Mouse (Mus musculus) hindbrain, postnatal 0 days (tissue): ENCODE results near the gene Nav2. TPM values are rescaled to one million over a fixed set of nuclear protein-coding genes. Genes with fewer than 3 reads are reported as not detected.
A peak's percentile ranks its signal among the peaks of the same experiment; 100 is the strongest.

Source experiments
- ATAC-seq: fragments of 200-750 bp; cut with Nextera tagmentation; 2 replicates; pipeline ENCODE4 v1.8.0; 2017; ENCODE audit warnings: mild to moderate bottlenecking, moderate TSS enrichment, moderate library complexity
- DNase-seq: peaks from one replicate; pipeline ENCODE4 v3.0.0-alpha.2; 2015; ENCODE audit warnings: low spot score
- H3K27ac ChIP-seq: fragments of 300-500 bp; sonication (generic); 2 replicates; pipeline ENCODE4 v1.5.1; 2014; ENCODE audit warnings: mild to moderate bottlenecking
- H3K27me3 ChIP-seq: fragments of 300-500 bp; sonication (generic); 2 replicates; pipeline ENCODE4 v1.6.1; 2014; ENCODE audit warnings: low read length, mixed read lengths; ENCODE audit not compliant: insufficient read depth
- H3K36me3 ChIP-seq: fragments of 300-500 bp; sonication (generic); 2 replicates; pipeline ENCODE4 v1.6.1; 2014; ENCODE audit warnings: low read length, mixed read lengths; ENCODE audit not compliant: insufficient read depth
- H3K4me1 ChIP-seq: fragments of 300-500 bp; sonication (generic); 2 replicates; pipeline ENCODE4 v1.6.1; 2014; ENCODE audit warnings: antibody characterized with exemption, low read length, mixed read lengths; ENCODE audit not compliant: insufficient read depth
- H3K4me2 ChIP-seq: fragments of 300-500 bp; sonication (generic); 2 replicates; pipeline ENCODE4 v1.6.1; 2014; ENCODE audit warnings: low read depth, mild to moderate bottlenecking, low read length, moderate library complexity, mixed read lengths
- H3K4me3 ChIP-seq: fragments of 300-500 bp; sonication (generic); 2 replicates; pipeline ENCODE4 v1.5.1; 2014; ENCODE audit warnings: low read length
- H3K9ac ChIP-seq: fragments of 300-500 bp; sonication (generic); replicated peaks from 2 replicates; pipeline ENCODE4 v1.6.1; 2014; ENCODE audit warnings: mild to moderate bottlenecking, low read length, moderate library complexity, mixed read lengths
- H3K9me3 ChIP-seq: fragments of 300-500 bp; sonication (generic); 2 replicates; pipeline ENCODE4 v1.6.1; 2016; ENCODE audit warnings: low read length, mixed read lengths
- CTCF ChIP-seq: IDR thresholded peaks from 2 replicates; pipeline ENCODE4 v1.5.1; 2016; ENCODE audit warnings: antibody characterized with exemption, control low read depth, low read depth
- WGBS: fragments of 180-500 bp; shearing (Covaris S2); extraction: QIAGEN DNeasy Blood & Tissue Kit; methylation state at CpG from one replicate; pipeline ENCODE4 v1.1.7; 2014; 5-methylcytosine and 5-hydroxymethylcytosine counted together
- polyA plus RNA-seq: library from polyadenylated mRNA; unstranded; fragments of >200 nt; fragmentation: Nextera tagmentation; extraction: Ambion mirVana; gene quantifications from 2 replicates; pipeline ENCODE4 v1.2.1, GENCODE M21; 2015
- total RNA-seq: library from RNA; depleted of rRNA; stranded (reverse); fragments of >200 nt; gene quantifications from 2 replicates; pipeline ENCODE4 v1.2.3, GENCODE M21; 2014

Nav2 gene
- total and polyA plus RNA-seq, 2 experiments from 2014 or later: 20.1 to 64.7 TPM

DNA sequence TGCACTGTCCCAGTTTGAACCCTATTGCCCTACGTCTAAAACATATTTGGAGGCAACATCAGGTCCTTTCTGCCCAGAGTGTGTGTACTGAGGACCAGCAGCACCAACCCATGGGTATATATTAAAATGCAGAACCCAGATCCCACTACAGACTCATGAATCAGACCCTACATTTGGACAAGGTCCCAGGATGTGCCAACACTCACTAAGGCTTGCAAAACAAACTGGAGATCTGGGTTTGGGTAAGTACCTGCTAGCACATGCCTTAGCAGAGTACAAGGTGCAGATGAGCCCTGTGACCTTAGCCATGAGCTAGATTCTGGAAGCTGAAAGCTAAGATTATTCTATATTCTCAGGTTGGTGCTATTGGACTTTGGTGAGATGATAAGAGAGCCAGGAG is 192.8 kb downstream of the Nav2 start:
- Histone ChIP-seq H3K4me2 (no peak overlapping the region), H3K9me3 (no peaks in the 10 kb centered on the region), H3K36me3 (no peaks in the 10 kb centered on the region), H3K4me1 (peaks cover 10% of the 10 kb centered on the region; the same call in 1 of the 2 replicates), H3K9ac (no peak overlapping the region), H3K27ac (no peak overlapping the region), H3K27me3 (no peaks in the 10 kb centered on the region), H3K4me3 (no peak overlapping the region)
- DNase-seq (no peak), ATAC-seq (no peak)
- TF ChIP-seq CTCF: no peak
- whole genome bisulfite sequencing: 74% methylated on average over 1 of the region's 1 CpGs

- Histone ChIP-seq H3K27ac (no peak overlapping the region), H3K9ac (no peak overlapping the region), H3K4me3 (no peak overlapping the region), H3K4me2 (no peak overlapping the region), H3K9me3 (no peaks in the 10 kb centered on the region), H3K27me3 (no peaks in the 10 kb centered on the region), H3K36me3 (no peaks in the 10 kb centered on the region), H3K4me1 (peaks cover 13% of the 10 kb centered on the region; the same call in 1 of the 2 replicates)
- WGBS: 43% methylated on average over 3 of the region's 3 CpGs
- peak; percentile 82 for ATAC-seq
- DNase-seq: peak; percentile 69
- no peak for TF ChIP-seq CTCF
Measured at GRCm38 (mm10) chr7:49102223-49102622, 193.7 kb downstream of the Nav2 start.

GRCm38 (mm10) chr7:49104376-49104775 is 195.9 kb downstream of the Nav2 start:
- Histone ChIP-seq H3K4me2 (no peak overlapping the region), H3K27ac (no peak overlapping the region), H3K4me1 (peaks cover 16% of the 10 kb centered on the region), H3K27me3 (no peaks in the 10 kb centered on the region), H3K9ac (no peak overlapping the region), H3K36me3 (no peaks in the 10 kb centered on the region), H3K9me3 (no peaks in the 10 kb centered on the region), H3K4me3 (no peak overlapping the region)
- 32% methylated on average over 8 of the region's 8 CpGs for WGBS
- ATAC-seq (no peak; the same call in 1 of the 2 replicates), DNase-seq (no peak)
- TF ChIP-seq CTCF: no peak

- no peaks in the 10 kb centered on the region for H3K9me3 ChIP-seq
- no peak overlapping the region for H3K4me3 ChIP-seq
- no peak for TF ChIP-seq CTCF
- no peaks in the 10 kb centered on the region for H3K36me3 ChIP-seq
- H3K27ac ChIP-seq: no peak overlapping the region
- no peak overlapping the region for H3K4me2 ChIP-seq
- H3K9ac ChIP-seq: no peak overlapping the region
- peaks cover 16% of the 10 kb centered on the region for H3K4me1 ChIP-seq
- 27% methylated on average over 1 of the region's 1 CpGs for WGBS
- ATAC-seq (no peak), DNase-seq (no peak)
- H3K27me3 ChIP-seq: no peaks in the 10 kb centered on the region
Measured at GRCm38 (mm10) chr7:49104793-49105192, 196.3 kb downstream of the Nav2 start.

DNA sequence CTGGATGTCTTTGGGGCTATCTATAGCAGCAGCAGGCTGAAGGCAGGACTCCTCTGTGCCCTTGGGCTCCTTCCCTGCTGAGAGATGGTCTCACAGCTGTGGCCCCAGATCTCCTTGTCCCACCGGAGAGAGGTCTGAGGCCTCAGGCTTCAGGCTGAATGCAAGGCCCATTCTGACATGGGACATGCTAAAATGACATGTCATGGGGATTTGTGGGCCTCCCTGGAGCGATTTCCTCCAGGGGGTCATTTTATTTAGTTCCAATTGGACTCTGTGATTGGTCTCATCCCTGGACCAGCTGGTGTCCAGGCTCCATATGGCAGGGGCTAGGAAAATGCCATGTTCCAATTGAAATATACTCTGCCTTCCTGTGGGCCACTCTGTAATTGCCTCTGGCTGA is 197.0 kb downstream of the Nav2 start:
- Histone ChIP-seq H3K4me3 (no peak overlapping the region), H3K4me1 (peaks cover 16% of the 10 kb centered on the region), H3K36me3 (no peaks in the 10 kb centered on the region), H3K27ac (no peak overlapping the region), H3K27me3 (no peaks in the 10 kb centered on the region), H3K9ac (no peak overlapping the region), H3K4me2 (no peak overlapping the region), H3K9me3 (no peaks in the 10 kb centered on the region)
- WGBS: 24% methylated on average over 2 of the region's 2 CpGs
- DNase-seq (peak; percentile 51), ATAC-seq (no peak)
- TF ChIP-seq CTCF: no peak

DNA sequence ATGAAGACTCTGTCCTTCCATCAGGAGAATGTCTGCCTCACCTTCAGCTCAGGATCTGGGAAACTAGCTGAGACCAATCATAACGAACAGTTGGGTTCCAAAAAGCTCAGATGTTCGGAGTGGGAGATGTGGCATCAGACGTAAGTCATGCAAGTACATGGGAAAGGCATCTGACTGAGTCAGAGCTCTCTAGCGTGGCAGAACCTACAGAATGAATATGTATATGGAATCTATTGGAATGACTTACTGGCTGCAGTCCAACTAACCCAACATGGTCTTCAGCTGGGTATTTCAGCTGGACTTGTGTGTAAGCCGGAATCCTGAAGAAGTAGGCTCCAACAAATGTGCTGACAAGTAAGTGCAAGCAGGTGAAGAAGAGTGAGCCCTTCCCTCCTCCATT is 199.6 kb downstream of the Nav2 start:
- Histone ChIP-seq H3K36me3 (no peaks in the 10 kb centered on the region), H3K4me1 (peaks cover 11% of the 10 kb centered on the region), H3K4me3 (no peak overlapping the region), H3K4me2 (no peak overlapping the region), H3K27me3 (no peaks in the 10 kb centered on the region), H3K27ac (no peak overlapping the region), H3K9me3 (no peaks in the 10 kb centered on the region), H3K9ac (no peak overlapping the region)
- 72% methylated on average over 5 of the region's 5 CpGs for WGBS
- no peak for TF ChIP-seq CTCF
- DNase-seq (no peak), ATAC-seq (no peak)

- Histone ChIP-seq H3K4me3 (no peak overlapping the region), H3K4me2 (no peak overlapping the region), H3K9ac (no peak overlapping the region), H3K4me1 (peaks cover 17% of the 10 kb centered on the region), H3K27me3 (no peaks in the 10 kb centered on the region), H3K9me3 (no peaks in the 10 kb centered on the region), H3K27ac (no peak overlapping the region), H3K36me3 (no peaks in the 10 kb centered on the region)
- no peak for DNase-seq
- TF ChIP-seq CTCF: no peak
- ATAC-seq: no peak
- WGBS: 54% methylated on average over 8 of the region's 8 CpGs
Measured at GRCm38 (mm10) chr7:49119016-49119415, 210.5 kb downstream of the Nav2 start.
